In the genomic region with DNA sequence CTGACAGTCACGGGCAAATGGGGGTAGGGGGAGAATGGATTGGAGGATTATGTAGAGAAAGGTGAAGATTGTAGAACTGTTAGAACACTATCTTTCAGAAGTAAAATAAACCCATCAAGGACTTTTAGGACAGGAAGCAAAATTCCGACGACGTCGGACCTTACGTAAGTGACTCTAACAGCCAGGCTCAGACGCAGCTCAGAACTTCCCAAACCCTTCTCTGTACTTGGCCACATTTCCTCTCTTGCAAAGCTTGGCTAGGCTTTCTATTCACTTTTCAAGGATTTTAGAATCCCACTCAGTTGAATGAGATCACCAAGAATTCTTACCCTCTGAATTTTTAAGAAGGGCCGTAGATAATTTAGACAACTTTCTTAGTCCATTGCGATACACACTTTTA, we compare ENCODE assay signal across 23 mouse cellular contexts. TPM values are rescaled to one million over a fixed set of nuclear protein-coding genes. Genes with fewer than 3 reads are reported as not detected.
DNase-seq lines count a peak whose midpoint lies in the region; ATAC-seq and TF ChIP-seq lines count a peak whose summit lies in the region.
"Had no signal": no experiment of that assay in that cellular context is flagged by ENCODE, and none has a peak within 500 bp of the region (broad histone marks: within the 10 kb centered on the region; RNA-seq: fewer than 3 reads in every experiment).

No protein-coding gene starts in this region.

- H3K27me3 ChIP-seq in heart, adult 2 months (ENCODE audit: control insufficient read depth, insufficient read depth, low read length): no peaks in the 10 kb centered on the region
- H3K27me3 ChIP-seq: embryonic facial prominence, embryonic 12.5 days; forebrain, embryonic 15.5 days; heart, embryonic 13.5 days; hindbrain, embryonic 12.5 days had no signal

- no peak for TF ChIP-seq POLR2A in heart, adult 2 months (IDR thresholded peaks at IDR 0.05; ENCODE audit: insufficient read depth, low read depth, low read length)

- H3K79me2 ChIP-seq in heart, adult 2 months (replicated peaks; ENCODE audit: control insufficient read depth, insufficient read depth, low read length): no peaks in the 10 kb centered on the region

- no peak overlapping the region for H3K4me3 ChIP-seq in heart, adult 2 months
- H3K4me3 ChIP-seq: embryonic facial prominence, embryonic 12.5 days; forebrain, embryonic 15.5 days; heart, embryonic 13.5 days; hindbrain, embryonic 12.5 days had no signal

- ATAC-seq in frontal cortex, adult (ENCODE audit: low TSS enrichment): peak; percentile 65; the same call in 1 of the 2 replicates
- ATAC-seq: CD4-positive, CD25-positive, alpha-beta regulatory T cell, adult 4 months; forebrain, embryonic 15.5 days; hindbrain, embryonic 16.5 days; inflammation-experienced regulatory T-cells, adult 6 months; intestine, postnatal 0 days had no signal

- DNase-seq in frontal cortex, postnatal 25 days (ENCODE audit: low spot score in 2 of 2): no peak
- peak; percentile 92 for DNase-seq in heart, adult 11 months
- DNase-seq in heart, postnatal 36 days: no peak
- peak; percentile 31 to 40 for DNase-seq in heart, postnatal 10 days
- no peak for DNase-seq in heart, adult 2 months
- DNase-seq in skeletal muscle tissue, adult 2 months (ENCODE audit: low read depth, low spot score): peak; percentile 52
- DNase-seq: adrenal gland, postnatal 10 days; B cell, adult 2 months; cerebellum, adult 11-12 months; cerebellum, adult 9-10 months; cerebellum, postnatal 25 days; gastrocnemius, postnatal 10 days; kidney, adult 8-10 months had no signal

- intact Hi-C loops in heart, postnatal 36 days (cut with DNase I): no loop called here
- intact Hi-C loops in heart, postnatal 10 days (cut with DNase I): no loop called here
- intact Hi-C loops in heart, adult 2 months (cut with DNase I): no loop called here

- no peak overlapping the region for H3K9ac ChIP-seq in heart, adult 2 months (ENCODE audit: low read depth, low read length)
- H3K9ac ChIP-seq: embryonic facial prominence, embryonic 12.5 days; forebrain, embryonic 15.5 days; heart, embryonic 13.5 days; hindbrain, embryonic 12.5 days had no signal

- H3K36me3 ChIP-seq in heart, adult 2 months (ENCODE audit: control insufficient read depth, insufficient read depth, low read length): no peaks in the 10 kb centered on the region
- H3K36me3 ChIP-seq: embryonic facial prominence, embryonic 12.5 days; forebrain, embryonic 15.5 days; G1E; heart, embryonic 13.5 days; hindbrain, embryonic 12.5 days had no signal

- TF ChIP-seq EP300 in heart, adult 2 months (IDR thresholded peaks at IDR 0.05; ENCODE audit: insufficient read depth, low read depth, low read length): no peak

- WGBS in heart, adult 2 months: 69% methylated on average over 9 of the region's 9 CpGs

- no peak for TF ChIP-seq CTCF in heart, adult 2 months (IDR thresholded peaks at IDR 0.05)

- no peaks in the 10 kb centered on the region; the same call in none of the 2 replicates for H3K4me1 ChIP-seq in heart, adult 2 months (ENCODE audit: control insufficient read depth, insufficient read depth, low read length)
- H3K4me1 ChIP-seq: embryonic facial prominence, embryonic 12.5 days; forebrain, embryonic 15.5 days; heart, embryonic 13.5 days; hindbrain, embryonic 12.5 days had no signal

- H3K27ac ChIP-seq in heart, adult 2 months: no peak overlapping the region
- H3K27ac ChIP-seq: embryonic facial prominence, embryonic 12.5 days; forebrain, embryonic 15.5 days; heart, embryonic 13.5 days; hindbrain, embryonic 12.5 days had no signal

RNA-seq across cellular contexts. Expression of a gene that starts 17.5 kb away (rescaled TPM):
- total RNA-seq in heart, postnatal 36 days (2021): 1 to 10 TPM; 2.9 to 3.7 TPM
- 10 to 100 TPM in 1 of 2 experiments, 1 to 10 TPM in 1; 9.1 to 10.4 TPM for total RNA-seq in heart, postnatal 10 days (2021)
- total RNA-seq in heart, adult 2 months (2021): 1 to 10 TPM; 3.8 to 5.0 TPM
- polyA plus RNA-seq in heart, adult 2 months (2012; rRNA removed): 1.4 and 4.8 TPM in 2 replicates
- total RNA-seq: G1E had no signal
- polyA plus RNA-seq: G1E had no signal

Comparison
In these comparisons a context has a peak if more than half of its experiments do, and no peak if none do; other contexts are left out.
1. DNase-seq: peak in heart, adult 11 months (single experiment), heart, postnatal 10 days (2 of 2) and skeletal muscle tissue, adult 2 months (single experiment); none in frontal cortex, postnatal 25 days (0 of 2), heart, postnatal 36 days (0 of 2) and heart, adult 2 months (0 of 2).